Mouse (Mus musculus): Measurements from ENCODE around the gene Mff.
A peak's percentile ranks its signal among the peaks of the same experiment; 100 is the strongest.

The Mff gene

GRCm38 (mm10) chr1:82771022-82771586 lies 46.4 kb downstream of the Mff start, which contains the start of gene Gm47791:
Gene Gm47791, minus strand, starts transcription at chr1:82771243.
- DNase-seq (ENCODE audit: low spot score in 2 of 2) = no peak

- DNase-seq (ENCODE audit: low spot score in 2 of 2) = no peak
Measured at GRCm38 (mm10) chr1:82772428-82772827, 47.7 kb downstream of the Mff start.

- no peak for DNase-seq (ENCODE audit: low spot score in 2 of 2)
Measured at GRCm38 (mm10) chr1:82773208-82773607, 48.5 kb downstream of the Mff start.

GRCm38 (mm10) chr1:82775293-82775692 lies 50.6 kb downstream of the Mff start:
- DNase-seq (ENCODE audit: low spot score in 2 of 2) = no peak

GRCm38 (mm10) chr1:82779388-82779966 lies 54.8 kb downstream of the Mff start:
- no peak for DNase-seq (ENCODE audit: low spot score in 2 of 2)

- no peak for DNase-seq (ENCODE audit: low spot score in 2 of 2)
Measured at GRCm38 (mm10) chr1:82783559-82783958, 58.9 kb downstream of the Mff start.

GRCm38 (mm10) chr1:82785546-82785945 lies 60.9 kb downstream of the Mff start:
- no peak for DNase-seq (ENCODE audit: low spot score in 2 of 2)

- peak in 1 of 2 experiments; percentile 77 for DNase-seq (ENCODE audit: low spot score in 2 of 2)
Measured at GRCm38 (mm10) chr1:82787414-82787813, 62.7 kb downstream of the Mff start.

- DNase-seq (ENCODE audit: low spot score in 2 of 2) = no peak
Measured at GRCm38 (mm10) chr1:82788070-82788469, 63.4 kb downstream of the Mff start.

GRCm38 (mm10) chr1:82791105-82791504 lies 66.4 kb downstream of the Mff start:
- DNase-seq (ENCODE audit: low spot score in 2 of 2) = no peak

GRCm38 (mm10) chr1:82792238-82792637 lies 67.5 kb downstream of the Mff start:
- DNase-seq (ENCODE audit: low spot score in 2 of 2) = no peak

GRCm38 (mm10) chr1:82793110-82793509 lies 68.4 kb downstream of the Mff start:
- DNase-seq (ENCODE audit: low spot score in 2 of 2) = no peak

GRCm38 (mm10) chr1:82793986-82794385 lies 69.3 kb downstream of the Mff start:
- peak in 1 of 2 experiments; percentile 49 for DNase-seq (ENCODE audit: low spot score in 2 of 2)

GRCm38 (mm10) chr1:82795211-82795610 lies 70.5 kb downstream of the Mff start:
- no peak for DNase-seq (ENCODE audit: low spot score in 2 of 2)

- no peak for DNase-seq (ENCODE audit: low spot score in 2 of 2)
Measured at GRCm38 (mm10) chr1:82795702-82796443, 71.2 kb downstream of the Mff start.

GRCm38 (mm10) chr1:82797088-82797487 lies 72.4 kb downstream of the Mff start:
- no peak for DNase-seq (ENCODE audit: low spot score in 2 of 2)

- no peak for DNase-seq (ENCODE audit: low spot score in 2 of 2)
Measured at GRCm38 (mm10) chr1:82798304-82798703, 73.6 kb downstream of the Mff start.

- no peak for DNase-seq (ENCODE audit: low spot score in 2 of 2)
Measured at GRCm38 (mm10) chr1:82798922-82799321, 74.2 kb downstream of the Mff start.

- DNase-seq (ENCODE audit: low spot score in 2 of 2) = no peak
Measured at GRCm38 (mm10) chr1:82801105-82801783, 76.6 kb downstream of the Mff start.
